Mouse (Mus musculus): Measurements from ENCODE around the gene Nedd9.

DNA sequence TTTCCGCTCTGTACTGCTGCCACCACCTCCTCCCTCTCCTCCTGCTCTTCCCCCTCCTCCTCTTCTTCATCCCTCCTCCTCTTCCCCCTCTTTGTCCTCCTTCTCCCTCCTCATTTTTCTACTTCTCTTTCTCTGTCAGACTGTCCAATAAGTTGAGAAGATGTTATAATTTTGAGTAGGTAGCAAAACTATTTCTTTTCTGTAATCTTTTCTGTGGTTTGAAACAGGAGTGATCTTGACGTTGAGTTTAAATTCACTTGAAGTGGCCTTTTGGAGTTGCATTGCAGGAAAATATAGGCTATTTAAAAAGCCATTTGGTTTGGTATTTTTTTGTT, 214 bp upstream of the Nedd9 start:
- TF ChIP-seq CTCF (IDR thresholded peaks at IDR 0.05 in 2 of 3, conservative IDR thresholded peaks at IDR 0.05 in 1 of 3; ENCODE audit: control insufficient read depth in 1 of 3, insufficient read depth in 1 of 3, low read depth in 2 of 3, low read length in 3 of 3, poor library complexity in 1 of 3, severe bottlenecking in 1 of 3) (no peak), HCFC1 (IDR thresholded peaks at IDR 0.05; ENCODE audit: low read depth, low read length) (no peak), ZMIZ1 (IDR thresholded peaks at IDR 0.05; ENCODE audit: low read depth, low read length) (no peak), TBP (IDR thresholded peaks at IDR 0.05; ENCODE audit: low read depth, low read length) (no peak), POLR2A (IDR thresholded peaks at IDR 0.05; ENCODE audit: control insufficient read depth in 1 of 2, insufficient read depth in 1 of 2, low read depth in 1 of 2, low read length in 2 of 2, poor library complexity in 1 of 2) (no peak), SMC3 (IDR thresholded peaks at IDR 0.05; ENCODE audit: low read depth, low read length) (no peak), UBTF (IDR thresholded peaks at IDR 0.05; ENCODE audit: borderline replicate concordance, insufficient read depth, low read depth, low read length) (no peak), MEF2A (IDR thresholded peaks at IDR 0.05; ENCODE audit: extremely low read depth, insufficient replicate concordance, low read depth, low read length, poor library complexity, severe bottlenecking) (no peak), USF2 (IDR thresholded peaks at IDR 0.05; ENCODE audit: borderline replicate concordance in 1 of 2, insufficient read depth in 1 of 2, low read depth in 1 of 2, low read length in 2 of 2) (no peak), MYC (IDR thresholded peaks at IDR 0.05; ENCODE audit: low read depth, low read length) (no peak), TCF12 (IDR thresholded peaks at IDR 0.05; ENCODE audit: low read depth, low read length) (no peak), EP300 (IDR thresholded peaks at IDR 0.05; ENCODE audit: low read depth in 1 of 2, low read length in 2 of 2) (no peak), MAFK (IDR thresholded peaks at IDR 0.05; ENCODE audit: borderline replicate concordance, low read depth, low read length) (no peak)
